Mouse (Mus musculus) large intestine, adult 2 months (tissue): ENCODE measurements at regions not wholly inside any gene's neighbourhood (a gene's known extent, or its start where the extent isn't known, plus 50 kb on each side); places are given as distances from the start of the nearest gene placed in this dataset.

ENCODE experiments used
- DNase-seq: peaks from one replicate; pipeline ENCODE4 v3.0.0-alpha.2; 2012; ENCODE audit warnings: low read depth, low spot score
- WGBS: fragments of 180-500 bp; shearing (Covaris S2); methylation state at CpG from one replicate; pipeline ENCODE4 v1.1.7; 2018; 5-methylcytosine and 5-hydroxymethylcytosine counted together

- no peak for DNase-seq
Measured at GRCm38 (mm10) chr15:64515179-64515578, 302.3 kb upstream of the Gm21798 start.

GRCm38 (mm10) chr15:64519207-64519628, 298.3 kb upstream of the Gm21798 start:
- no peak for DNase-seq
- WGBS, result 76% methylated on average over 4 of the region's 4 CpGs

GRCm38 (mm10) chr15:64520568-64520967, 296.9 kb upstream of the Gm21798 start:
- 48% methylated on average over 5 of the region's 5 CpGs for WGBS
- no peak for DNase-seq

GRCm38 (mm10) chr15:64532260-64533120, 285.0 kb upstream of the Gm21798 start:
- 80% methylated on average over 6 of the region's 6 CpGs for WGBS

GRCm38 (mm10) chr15:64533169-64533795, 284.2 kb upstream of the Gm21798 start:
- WGBS, result 70% methylated on average over 2 of the region's 2 CpGs
- DNase-seq, result no peak

More at GRCm38 (mm10) chr15:64532260-64533120, 285.0 kb upstream of the Gm21798 start:
- no peak for DNase-seq

- 84% methylated on average over 6 of the region's 6 CpGs for WGBS
Measured at GRCm38 (mm10) chr15:64534166-64534565, 283.3 kb upstream of the Gm21798 start.

GRCm38 (mm10) chr15:64535160-64535559, 282.3 kb upstream of the Gm21798 start:
- WGBS, result 54% methylated on average over 2 of the region's 2 CpGs
- DNase-seq, result no peak

More at GRCm38 (mm10) chr15:64534166-64534565, 283.3 kb upstream of the Gm21798 start:
- no peak for DNase-seq

- 52% methylated on average over 3 of the region's 3 CpGs for WGBS
- no peak for DNase-seq
Measured at GRCm38 (mm10) chr15:64541395-64541794, 276.1 kb upstream of the Gm21798 start.

- no peak for DNase-seq
Measured at GRCm38 (mm10) chr15:64542250-64542901, 275.1 kb upstream of the Gm21798 start.

DNA sequence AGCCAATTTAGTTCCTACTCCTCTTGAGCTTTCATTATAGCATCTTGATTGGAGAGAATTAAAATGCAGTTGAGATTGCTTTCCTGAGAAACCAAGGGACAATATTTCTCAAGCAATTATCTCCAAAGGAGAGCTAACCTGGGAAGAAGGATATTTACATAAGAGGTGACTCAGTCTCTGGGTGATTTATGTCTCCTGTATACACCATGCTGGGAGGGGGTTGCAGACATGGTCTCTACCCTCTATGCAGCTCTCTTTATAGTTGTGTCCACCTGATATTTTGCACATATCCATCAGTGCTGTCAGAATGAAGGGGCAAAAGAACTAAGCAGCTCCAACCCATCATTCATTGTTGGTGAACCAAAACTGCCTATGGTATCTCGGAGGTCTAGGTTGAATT, 274.6 kb upstream of the Gm21798 start:
- DNase-seq, result no peak
- WGBS, result 88% methylated on average over 1 of the region's 1 CpGs

More at GRCm38 (mm10) chr15:64542250-64542901, 275.1 kb upstream of the Gm21798 start:
- 69% methylated on average over 8 of the region's 8 CpGs for WGBS

- DNase-seq, result no peak
Measured at GRCm38 (mm10) chr15:64546035-64546434, 271.5 kb upstream of the Gm21798 start.

DNA sequence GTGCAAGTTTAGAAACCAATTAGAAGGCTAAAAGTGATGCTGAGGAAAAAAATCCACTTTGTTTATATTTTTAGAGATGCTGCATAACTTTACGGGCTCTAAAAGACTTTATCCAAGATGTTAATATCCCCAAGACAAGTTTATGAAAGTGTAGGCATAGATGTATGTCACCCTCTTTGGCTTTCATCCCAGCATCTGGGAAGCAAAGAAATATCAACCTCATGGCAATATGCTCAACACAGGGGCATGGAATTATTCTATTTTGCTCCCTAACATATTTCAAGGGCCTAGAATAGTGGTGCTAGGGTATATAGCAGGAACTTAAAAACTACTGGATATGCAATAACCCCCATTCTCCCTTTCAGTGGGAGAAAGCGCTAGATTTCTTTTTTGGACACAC, 260.0 kb upstream of the Gm21798 start:
- WGBS, result 78% methylated on average over 2 of the region's 2 CpGs
- DNase-seq, result no peak

DNA sequence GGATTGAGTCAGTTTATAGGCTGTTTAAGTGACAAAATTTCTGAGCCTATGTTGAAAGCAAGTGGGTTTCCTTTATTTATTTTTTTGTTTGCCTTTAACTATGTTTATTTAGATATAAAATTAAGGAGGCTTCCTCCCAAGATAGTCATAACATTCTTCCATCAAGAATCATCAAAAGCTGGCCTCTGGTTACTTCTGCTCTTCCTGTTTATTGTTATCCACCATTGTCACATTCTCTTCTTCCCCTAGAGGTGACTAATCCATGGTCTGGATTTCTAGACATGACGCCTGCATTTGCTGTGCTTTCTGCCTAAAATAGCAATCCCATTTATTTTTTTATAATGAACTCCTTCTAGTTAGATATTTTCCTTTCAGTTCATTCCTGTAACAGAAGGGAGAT, 259.3 kb upstream of the Gm21798 start:
- no peak for DNase-seq
- WGBS, result 49% methylated on average over 1 of the region's 1 CpGs

DNA sequence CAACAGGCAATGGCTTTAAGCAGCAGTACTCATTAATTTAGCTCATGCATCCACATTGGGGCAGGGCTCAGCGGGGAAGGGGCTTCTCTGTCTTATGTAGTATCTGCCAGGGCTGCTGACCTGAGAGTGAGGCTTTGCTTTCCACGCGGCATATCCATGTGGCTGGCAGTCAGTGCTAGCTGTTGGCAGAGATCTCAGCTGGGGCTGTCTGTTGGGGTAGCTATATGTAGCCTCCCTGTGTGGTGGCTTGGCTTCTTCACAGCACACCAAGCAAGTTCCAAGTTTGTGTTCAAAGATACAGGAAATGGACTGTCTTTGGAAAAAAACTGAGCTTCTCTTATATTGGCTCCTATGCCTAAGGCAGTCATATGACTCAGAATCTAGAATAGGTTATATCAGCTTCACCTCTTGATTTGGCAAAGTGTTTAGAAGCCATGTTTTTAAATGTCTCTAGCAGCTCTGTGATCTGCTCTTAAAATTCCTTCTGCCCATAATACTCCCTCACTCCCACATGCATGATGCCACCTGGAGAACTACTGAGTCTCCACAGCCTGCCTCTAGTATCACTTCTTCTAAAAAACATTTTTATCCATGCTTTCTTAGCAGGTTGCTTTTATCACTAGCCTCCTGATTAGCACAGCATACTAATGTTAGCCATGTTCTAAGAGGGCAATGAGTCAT, 254.9 kb upstream of the Gm21798 start:
- WGBS, result 84% methylated on average over 3 of the region's 3 CpGs
- DNase-seq, result no peak

GRCm38 (mm10) chr15:64564703-64565102, 252.8 kb upstream of the Gm21798 start:
- 29% methylated on average over 3 of the region's 3 CpGs for WGBS
- no peak for DNase-seq

DNA sequence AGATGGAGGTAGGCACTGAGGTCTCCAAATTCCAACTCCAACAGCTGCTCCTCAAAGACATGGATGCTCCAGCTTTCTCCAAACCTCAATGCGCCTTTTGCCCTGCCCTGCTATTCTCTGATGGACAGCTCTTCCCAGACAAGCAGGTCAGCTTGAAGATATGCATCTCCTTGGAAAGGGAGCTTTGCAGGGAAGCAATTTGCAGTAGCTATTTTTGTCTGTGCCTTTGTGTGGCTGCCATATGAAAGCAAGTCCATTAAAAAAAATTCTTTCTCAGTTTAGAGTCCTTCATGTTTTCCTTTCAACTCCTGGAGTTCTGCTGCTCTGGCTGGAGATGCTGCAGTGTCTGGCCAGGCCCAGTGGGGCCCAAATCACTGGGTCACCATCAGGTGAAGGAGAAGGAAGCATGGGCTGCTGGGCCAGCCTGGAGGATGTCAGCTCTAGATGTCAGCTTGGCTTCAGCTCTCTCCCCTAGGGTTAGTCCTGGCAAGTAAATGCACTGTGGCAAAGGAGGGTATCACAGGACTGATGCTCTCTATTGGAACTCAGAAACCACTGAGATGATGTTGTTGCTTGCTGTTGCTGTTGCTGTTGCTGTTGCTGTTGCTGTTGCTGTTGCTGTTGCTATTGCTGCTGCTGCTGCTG, 240.5 kb upstream of the Gm21798 start:
- WGBS, result 83% methylated on average over 1 of the region's 1 CpGs
- DNase-seq, result no peak

DNA sequence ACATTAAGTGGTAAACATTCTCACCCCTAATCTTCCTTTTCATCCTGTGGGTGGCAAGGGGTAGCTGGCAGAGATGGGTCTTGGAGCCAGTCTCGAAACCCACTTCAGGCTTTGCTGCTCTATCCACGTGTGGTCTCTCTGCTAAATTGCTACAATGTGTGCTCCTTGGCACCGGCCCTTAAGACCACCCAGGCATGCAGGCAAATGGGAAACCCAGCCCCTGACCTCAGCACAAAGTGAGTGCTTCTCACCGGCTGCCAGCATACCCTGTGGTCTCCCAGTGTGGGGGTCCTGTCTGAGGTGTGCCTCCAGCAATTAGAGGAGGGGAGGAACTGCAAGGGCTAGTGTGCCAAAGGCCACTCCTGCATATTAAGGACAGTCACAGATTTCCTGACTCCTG, 238.5 kb upstream of the Gm21798 start:
- no peak for DNase-seq
- WGBS, result 57% methylated on average over 4 of the region's 4 CpGs

DNA sequence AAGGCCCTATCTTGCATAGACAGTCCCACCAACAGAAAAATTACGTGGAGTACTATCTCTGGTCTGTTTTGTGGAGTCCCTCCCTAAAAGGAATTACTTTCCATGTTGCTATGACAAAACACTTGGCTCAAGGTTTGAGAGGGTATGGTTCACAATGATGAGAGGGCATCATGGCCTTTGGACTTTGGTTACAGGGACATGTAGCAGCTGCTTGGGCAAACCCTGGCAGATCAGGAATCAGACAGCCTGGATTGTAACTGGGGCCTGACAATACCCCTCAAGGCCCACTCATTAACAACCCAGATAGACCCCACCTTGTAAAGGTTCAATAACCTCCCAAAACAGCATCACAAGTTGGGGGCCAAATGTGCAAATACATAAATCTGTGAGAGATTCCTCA, 237.0 kb upstream of the Gm21798 start:
- WGBS, result 65% methylated on average over 1 of the region's 1 CpGs
- no peak for DNase-seq

GRCm38 (mm10) chr15:64581046-64581445, 236.4 kb upstream of the Gm21798 start:
- no peak for DNase-seq
- 51% methylated on average over 5 of the region's 5 CpGs for WGBS

DNA sequence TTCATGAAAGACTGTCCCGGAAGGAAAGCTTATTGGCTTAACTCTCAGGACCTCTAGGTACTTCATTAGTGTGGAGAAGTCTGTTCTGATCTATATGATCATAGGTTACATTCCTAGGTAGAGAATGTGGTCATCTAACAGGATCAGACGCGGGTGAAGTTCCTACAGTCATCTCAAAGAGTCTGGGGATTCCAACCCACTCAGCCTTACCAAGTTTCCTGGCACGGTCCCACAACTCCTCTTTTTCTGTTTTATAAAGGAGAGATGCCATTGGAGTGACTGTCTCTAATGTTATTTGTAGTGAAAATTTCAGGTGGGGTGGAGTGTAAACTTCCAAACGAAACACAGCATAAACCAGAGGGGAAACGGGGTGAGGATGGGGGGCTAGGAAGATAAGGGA, 233.4 kb upstream of the Gm21798 start:
- no peak for DNase-seq
- 89% methylated on average over 6 of the region's 6 CpGs for WGBS
